Mouse (Mus musculus) right cerebral cortex, postnatal 14 days (tissue): ENCODE data around the gene Cct6b.

Experiments used
- DNase-seq: peaks from one replicate; pipeline ENCODE4 v3.0.0; 2022

Cct6b gene

DNA sequence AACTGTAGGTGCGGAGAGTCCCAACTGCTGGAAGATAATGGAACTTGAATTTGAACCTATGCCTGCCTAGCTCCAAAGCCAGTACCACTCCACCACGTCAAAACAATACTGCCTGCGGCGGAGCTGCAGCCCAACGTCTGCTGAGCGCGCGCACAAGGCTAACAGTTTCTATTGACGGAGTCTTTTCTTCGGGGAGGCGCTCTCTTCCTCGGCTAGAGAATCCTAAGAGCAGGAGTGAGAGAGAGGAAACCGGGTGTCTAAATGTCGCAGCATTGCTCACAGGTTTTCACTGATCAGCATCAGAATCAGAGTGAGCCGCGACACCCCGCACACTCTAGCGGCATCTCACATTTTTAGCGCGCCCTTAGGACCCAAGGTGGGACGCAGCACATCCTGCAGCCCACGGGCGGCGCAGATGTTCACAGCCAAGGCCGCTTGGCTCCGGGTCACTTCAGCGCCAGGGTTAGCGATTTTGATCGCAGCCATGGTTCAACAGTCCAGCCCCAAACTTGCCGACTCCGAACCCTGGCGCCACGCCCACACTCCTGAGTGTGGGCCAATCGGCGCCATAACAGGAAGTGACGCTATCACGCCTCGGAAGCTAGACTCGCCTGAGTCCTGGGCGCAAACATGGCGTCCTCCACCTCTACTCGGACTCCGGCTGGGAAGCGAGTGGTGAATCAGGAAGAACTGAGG, at the start of gene Cct6b, which contains the start of gene Zfp830:
Gene Cct6b, minus strand, starts transcription at position 580 of the 696 bp plus-strand sequence.
Gene Zfp830, plus strand, starts transcription at position 604 of the 696 bp plus-strand sequence.
- DNase-seq: peak; percentile 95

- DNase-seq: peak; percentile 21
Measured at GRCm38 (mm10) chr11:82808485-82808884, 44.4 kb upstream of the Cct6b start.

DNA sequence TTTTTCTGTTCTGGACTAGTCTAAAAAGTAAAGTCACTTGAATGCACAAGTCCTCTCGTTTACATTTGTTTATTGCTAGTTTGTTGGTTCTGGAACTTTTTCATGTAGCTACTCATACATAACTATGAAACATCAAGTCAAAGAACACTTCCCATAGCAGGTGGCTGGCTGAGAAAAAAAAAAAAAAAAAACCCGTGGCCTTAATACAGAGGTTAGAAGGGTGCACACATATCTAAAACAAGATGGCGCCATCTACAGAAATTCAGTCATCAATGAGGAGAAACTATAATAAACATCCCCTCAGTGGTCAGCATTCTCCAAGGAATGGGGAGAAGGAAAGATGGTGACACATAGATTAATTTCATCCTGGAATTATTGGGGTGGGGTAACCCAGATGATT, 43.2 kb upstream of the Cct6b start:
- no peak for DNase-seq

- DNase-seq: no peak
Measured at GRCm38 (mm10) chr11:82806656-82807055, 42.5 kb upstream of the Cct6b start.

DNA sequence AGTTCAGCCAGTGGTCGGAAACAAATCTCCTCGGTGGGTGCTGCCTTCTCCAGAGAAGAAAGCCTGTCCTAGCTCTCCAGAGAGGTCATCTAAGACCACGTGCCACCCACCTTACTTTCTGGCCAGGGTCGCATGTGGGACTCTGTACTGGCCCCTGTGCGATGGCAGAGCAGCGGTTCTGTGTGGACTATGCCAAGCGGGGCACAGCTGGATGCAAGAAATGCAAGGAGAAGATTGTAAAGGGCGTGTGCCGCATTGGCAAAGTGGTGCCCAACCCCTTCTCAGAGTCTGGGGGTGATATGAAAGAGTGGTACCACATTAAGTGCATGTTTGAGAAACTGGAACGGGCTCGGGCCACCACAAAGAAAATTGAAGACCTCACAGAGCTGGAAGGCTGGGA, 19.3 kb upstream of the Cct6b start:
- DNase-seq: no peak

- no peak for DNase-seq
Measured at GRCm38 (mm10) chr11:82782197-82782596, 18.1 kb upstream of the Cct6b start.

DNA sequence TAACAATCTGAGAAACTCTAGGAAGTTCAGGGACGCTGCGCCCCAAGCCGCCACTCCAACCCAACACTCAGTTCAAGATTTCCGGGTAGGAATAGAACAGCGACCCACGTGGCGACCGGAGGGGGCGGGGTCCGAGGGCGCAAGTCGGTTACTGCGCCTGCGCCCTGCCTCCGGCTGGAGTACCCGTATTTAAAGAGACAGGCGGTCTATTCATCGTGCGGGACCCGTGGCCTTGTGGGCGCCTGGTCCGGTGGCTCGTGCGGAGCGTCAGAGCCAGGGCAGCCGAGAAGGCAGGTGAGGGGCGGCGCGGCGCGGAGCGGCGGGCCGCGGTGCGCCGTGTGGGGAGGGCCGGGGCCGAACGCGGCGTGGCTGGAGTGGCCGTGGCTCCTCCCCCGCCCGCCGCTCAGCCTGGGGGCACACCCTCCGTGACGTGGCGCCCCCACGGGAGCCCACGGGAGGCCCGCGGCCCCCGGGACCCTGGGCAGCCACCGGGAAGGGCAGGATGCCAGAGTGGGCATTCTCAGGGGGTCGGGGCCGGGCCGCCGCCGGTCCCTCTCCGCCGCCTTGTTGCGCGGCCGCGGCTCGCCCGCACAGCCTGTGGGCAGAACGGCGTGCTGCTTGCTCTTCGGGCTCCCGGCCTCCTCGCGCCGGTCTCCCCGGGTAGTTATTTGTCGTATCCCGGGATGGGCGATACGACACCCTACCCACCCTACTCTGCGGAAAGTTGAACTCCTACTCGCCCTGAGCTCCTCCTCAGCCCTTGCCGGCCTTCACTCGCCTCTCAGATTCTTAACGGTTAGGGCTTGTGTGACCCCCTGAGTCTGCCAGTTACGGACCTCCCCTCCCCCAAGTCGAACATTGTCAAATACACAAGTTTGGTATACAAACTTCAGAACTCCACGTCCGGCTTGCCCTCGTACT, 17.1 kb upstream of the Cct6b start, which contains the start of gene Lig3:
Gene Lig3, plus strand, starts transcription at position 126 of the 921 bp plus-strand sequence.
- DNase-seq: peak; percentile 95

GRCm38 (mm10) chr11:82780134-82780533, 16.0 kb upstream of the Cct6b start:
- no peak for DNase-seq

- no peak for DNase-seq
Measured at GRCm38 (mm10) chr11:82764438-82764924, 360 bp upstream of the Cct6b start.

GRCm38 (mm10) chr11:82763261-82763660, 860 bp downstream of the Cct6b start:
- no peak for DNase-seq

GRCm38 (mm10) chr11:82762286-82762829, 1.8 kb downstream of the Cct6b start:
- no peak for DNase-seq

DNA sequence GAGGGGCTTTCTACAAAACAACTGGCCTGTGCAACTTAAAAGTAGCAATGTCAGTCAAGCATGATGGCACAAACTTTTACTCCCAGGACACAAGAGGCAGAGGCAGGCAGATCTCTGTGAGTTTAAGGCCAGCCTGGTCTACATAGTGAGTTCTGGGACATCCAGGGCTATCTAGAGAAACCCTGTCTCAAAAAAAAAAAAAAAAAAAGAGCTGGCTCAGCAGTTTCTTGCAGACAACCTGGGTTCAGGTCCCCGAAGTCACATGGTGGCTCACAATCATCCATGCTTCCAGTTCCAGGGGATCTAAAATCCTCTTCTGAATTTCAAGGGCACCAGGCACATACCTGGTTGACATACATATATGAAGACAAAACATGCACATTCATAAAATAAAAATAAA, 8.2 kb downstream of the Cct6b start:
- DNase-seq: no peak

- DNase-seq: no peak
Measured at GRCm38 (mm10) chr11:82752349-82753115, 11.6 kb downstream of the Cct6b start.

GRCm38 (mm10) chr11:82746857-82747366, 17.2 kb downstream of the Cct6b start:
- no peak for DNase-seq

GRCm38 (mm10) chr11:82746138-82746537, 18.0 kb downstream of the Cct6b start:
- peak; percentile 11 for DNase-seq

DNA sequence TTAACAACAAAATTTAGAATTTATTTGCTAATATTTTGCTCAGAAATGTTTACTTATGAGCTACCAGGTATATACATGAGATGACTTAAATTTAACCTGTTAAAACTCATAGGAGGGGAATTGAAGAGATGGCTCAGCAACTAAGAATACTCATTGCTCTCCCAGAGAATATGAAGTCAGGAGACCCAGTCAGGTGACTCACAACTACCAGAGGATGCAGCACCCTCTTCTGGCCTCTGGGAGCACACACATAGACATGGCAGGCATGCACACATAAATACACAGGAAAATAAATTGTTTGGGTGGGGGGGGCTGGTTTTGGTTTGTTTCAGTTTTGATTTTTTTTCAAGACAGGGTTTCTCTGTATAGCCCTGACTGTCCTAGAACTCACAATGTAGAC, 25.1 kb downstream of the Cct6b start:
- no peak for DNase-seq

DNA sequence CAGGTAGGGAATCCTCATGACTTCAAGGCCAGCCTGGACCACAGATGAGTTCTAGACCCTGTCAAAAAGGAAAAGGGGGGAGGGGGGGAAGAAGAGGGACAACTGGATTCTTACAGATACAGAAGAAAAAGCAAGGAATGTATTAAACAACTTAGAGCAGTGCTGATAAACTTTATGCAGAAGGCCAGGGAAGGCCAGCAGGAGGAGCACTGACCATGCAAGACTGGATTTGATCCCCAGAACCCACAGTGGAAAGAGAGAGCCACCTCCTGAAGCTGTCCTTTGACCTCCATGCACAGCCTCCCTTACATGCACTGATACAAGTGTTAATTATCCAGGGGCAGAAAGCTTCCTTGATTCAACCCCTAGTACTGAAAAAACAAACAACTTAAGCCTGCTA, 29.9 kb downstream of the Cct6b start:
- DNase-seq: no peak

GRCm38 (mm10) chr11:82726862-82727261, 37.3 kb downstream of the Cct6b start:
- DNase-seq: no peak

GRCm38 (mm10) chr11:82719294-82719693, 44.8 kb downstream of the Cct6b start:
- DNase-seq: no peak

DNA sequence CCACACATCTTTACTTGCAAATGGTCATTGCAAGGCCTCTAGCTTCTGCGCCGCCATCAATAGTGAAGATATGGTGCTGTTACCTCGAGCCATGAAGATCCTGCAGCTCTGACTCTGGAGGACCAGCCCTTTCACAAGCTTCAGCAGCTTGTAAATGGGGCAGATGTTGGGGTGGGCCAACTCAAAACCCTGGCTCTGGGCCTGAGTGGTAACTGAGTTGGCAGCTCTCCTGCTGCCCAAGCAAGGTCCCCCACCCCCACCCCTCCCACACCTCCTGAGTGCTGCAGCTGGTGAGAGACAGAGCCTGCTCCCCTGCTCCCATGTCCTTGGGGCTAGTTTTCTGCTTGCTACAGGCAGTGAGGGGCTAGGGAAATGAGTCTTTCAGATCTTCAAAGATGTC, 51.4 kb downstream of the Cct6b start:
- no peak for DNase-seq

DNA sequence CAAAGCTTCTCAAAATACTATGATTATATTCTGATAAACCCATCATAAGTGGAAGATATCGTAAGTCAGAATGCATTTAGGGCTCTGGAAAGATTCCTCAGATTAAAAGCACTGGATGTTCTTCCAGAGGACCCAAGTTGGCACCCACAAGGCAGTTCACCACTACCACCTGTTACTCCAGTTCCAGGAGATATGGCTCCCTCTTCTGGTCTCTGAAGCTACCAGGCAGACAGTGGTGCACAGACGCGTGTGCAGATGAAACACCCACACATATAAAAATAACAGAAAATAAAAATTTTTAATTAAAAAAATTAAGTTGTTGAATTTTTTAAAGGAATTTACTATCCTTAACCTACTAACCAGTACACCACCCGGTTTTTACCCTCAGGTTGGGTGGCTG, 55.2 kb downstream of the Cct6b start:
- DNase-seq: no peak

- no peak for DNase-seq
Measured at GRCm38 (mm10) chr11:82705082-82705481, 59.0 kb downstream of the Cct6b start.
